Mouse (Mus musculus): ENCODE data around the gene Eif2ak4. TPM values are rescaled to one million over a fixed set of nuclear protein-coding genes. Genes with fewer than 3 reads are reported as not detected.

Gene Eif2ak4
- polyA plus RNA-seq, 1 experiment from 2014 or later: 7.7 TPM

DNA sequence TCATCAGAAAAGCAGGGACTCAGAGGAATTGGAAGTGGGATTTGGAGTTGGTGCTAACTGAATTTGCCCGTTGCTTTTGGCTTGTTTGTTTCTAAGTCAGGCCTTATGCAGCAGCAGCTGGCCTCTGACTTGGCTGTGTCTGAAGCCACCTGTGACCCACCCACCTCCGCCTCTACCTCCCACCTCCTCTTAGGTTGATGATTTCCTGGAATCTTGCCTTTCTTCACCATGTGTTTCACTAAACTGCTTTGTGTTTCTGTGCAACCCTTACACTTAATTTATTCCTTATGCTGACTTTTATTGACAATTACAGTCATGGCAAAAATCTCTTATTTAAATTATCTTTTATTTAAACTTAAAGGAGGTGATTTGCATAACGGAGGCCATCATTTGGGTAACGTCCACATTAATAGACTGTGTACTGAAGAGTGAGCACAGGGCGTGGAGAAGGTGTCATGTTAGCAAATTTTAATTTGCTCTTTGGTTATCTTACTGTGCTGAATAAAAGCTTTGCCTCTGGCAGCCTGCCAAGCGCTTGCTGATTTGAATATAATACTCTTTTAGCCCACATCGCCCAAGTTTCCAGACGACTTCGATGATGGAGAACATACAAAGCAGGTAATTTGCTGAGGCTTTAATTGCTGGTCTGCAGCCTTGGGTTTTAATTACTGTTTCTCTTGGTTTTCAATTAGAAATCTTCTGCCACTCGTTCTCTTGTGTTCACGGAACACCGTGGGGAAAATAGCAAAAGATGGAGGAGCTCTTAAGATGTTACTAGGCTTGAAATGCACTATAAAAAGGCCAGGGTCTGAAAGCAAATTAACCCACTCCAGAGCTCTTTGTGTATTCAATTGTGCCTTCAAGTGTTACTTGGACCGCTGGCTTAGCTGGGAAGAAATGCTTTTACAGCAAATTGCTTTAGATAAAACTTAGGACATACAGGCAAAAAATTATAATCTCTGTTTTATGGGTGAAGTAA, 57.6 kb downstream of the Eif2ak4 start:
- Histone ChIP-seq H3K27ac (replicated peaks) (peak overlapping the region; percentile 35; the same call in 1 of the 2 replicates), H3K9ac (no peak overlapping the region), H3K4me1 (replicated peaks) (peaks cover 18% of the 10 kb centered on the region; the same call in 1 of the 2 replicates), H3K9me3 (no peaks in the 10 kb centered on the region), H3K27me3 (no peaks in the 10 kb centered on the region), H3K4me3 (no peak overlapping the region), H3K36me3 (peaks cover 27% of the 10 kb centered on the region), H3K4me2 (no peak overlapping the region)
- ATAC-seq (ENCODE audit: low read depth): peak; percentile 82
- 50% methylated on average over 13 of the region's 13 CpGs for WGBS

DNA sequence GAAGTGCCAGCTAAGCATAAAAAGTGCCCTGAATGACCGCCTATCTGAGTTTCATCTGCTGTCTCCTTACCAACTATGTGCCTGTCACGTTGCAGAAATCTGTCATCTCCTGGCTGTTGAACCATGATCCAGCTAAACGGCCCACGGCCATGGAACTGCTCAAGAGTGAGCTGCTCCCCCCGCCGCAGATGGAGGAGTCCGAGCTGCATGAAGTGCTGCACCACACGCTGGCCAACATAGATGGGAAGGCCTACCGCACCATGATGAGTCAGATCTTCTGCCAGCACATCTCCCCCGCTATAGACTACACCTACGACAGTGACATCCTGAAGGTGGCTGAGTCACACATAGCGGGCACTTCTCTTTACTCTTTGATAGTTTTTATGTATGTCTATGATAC, 59.8 kb downstream of the Eif2ak4 start:
- Histone ChIP-seq H3K9me3 (no peaks in the 10 kb centered on the region), H3K4me1 (replicated peaks) (peaks cover 18% of the 10 kb centered on the region; the same call in 1 of the 2 replicates), H3K4me3 (no peak overlapping the region), H3K9ac (no peak overlapping the region), H3K27me3 (no peaks in the 10 kb centered on the region), H3K36me3 (peaks cover 15% of the 10 kb centered on the region), H3K4me2 (no peak overlapping the region), H3K27ac (replicated peaks) (no peak overlapping the region)
- WGBS: 85% methylated on average over 12 of the region's 12 CpGs
- ATAC-seq (ENCODE audit: low read depth): no peak

DNA sequence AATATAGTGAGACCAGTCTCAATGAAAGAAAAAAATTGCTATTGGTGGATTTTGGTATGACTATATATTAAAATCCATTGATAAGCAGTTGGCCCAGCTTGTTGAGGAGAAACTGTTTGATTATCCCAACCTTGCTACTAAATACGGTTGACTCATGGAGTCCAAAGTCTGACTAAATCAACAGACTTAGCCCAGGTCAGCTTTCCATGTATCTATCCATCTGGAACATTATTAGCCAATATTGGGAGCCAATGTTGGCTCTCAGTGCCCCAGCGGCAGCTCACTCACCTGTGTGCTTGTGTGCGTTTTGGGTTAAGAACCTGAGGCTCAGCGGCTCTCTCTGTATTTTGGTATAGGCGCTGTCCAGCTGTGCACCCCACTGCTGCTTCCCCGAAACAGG, 62.6 kb downstream of the Eif2ak4 start:
- no peaks in the 10 kb centered on the region for H3K27me3 ChIP-seq
- no peak overlapping the region for H3K4me3 ChIP-seq
- H3K4me2 ChIP-seq: no peak overlapping the region
- H3K36me3 ChIP-seq: 0 out of 2 replicates have a peak, but pooled peaks cover 9% of the 10 kb centered on the region
- peaks cover 10% of the 10 kb centered on the region; the same call in 1 of the 2 replicates for H3K4me1 ChIP-seq (replicated peaks)
- no peak for ATAC-seq (ENCODE audit: low read depth)
- H3K9ac ChIP-seq: no peak overlapping the region
- no peak overlapping the region for H3K27ac ChIP-seq (replicated peaks)
- no peaks in the 10 kb centered on the region for H3K9me3 ChIP-seq
- 94% methylated on average over 6 of the region's 6 CpGs for WGBS

DNA sequence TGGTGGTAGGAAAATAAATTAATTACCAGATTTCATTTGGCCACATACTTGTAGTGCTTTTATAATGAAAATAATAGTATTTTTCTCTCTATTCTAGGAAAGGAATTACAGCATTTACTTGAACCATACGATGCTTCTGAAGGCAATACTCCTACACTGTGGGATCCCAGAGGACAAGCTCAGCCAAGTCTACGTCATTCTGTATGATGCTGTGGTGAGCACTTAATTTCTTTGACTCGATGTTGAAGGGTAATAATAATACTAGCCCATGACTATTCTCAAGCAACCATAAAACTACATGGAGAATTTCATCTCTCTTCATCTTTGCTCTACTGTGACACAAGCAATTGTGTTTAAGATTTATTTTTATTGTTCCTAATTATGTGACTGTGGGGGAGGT, 68.6 kb downstream of the Eif2ak4 start:
- WGBS: 44% methylated on average over 3 of the region's 3 CpGs
- H3K9ac ChIP-seq: no peak overlapping the region
- H3K4me3 ChIP-seq: no peak overlapping the region
- peak; percentile 74 for ATAC-seq (ENCODE audit: low read depth)
- H3K4me2 ChIP-seq: no peak overlapping the region
- H3K36me3 ChIP-seq: peaks cover 14% of the 10 kb centered on the region
- H3K27ac ChIP-seq (replicated peaks): peak overlapping the region; percentile 90
- H3K9me3 ChIP-seq: no peaks in the 10 kb centered on the region
- H3K4me1 ChIP-seq (replicated peaks): peaks cover 22% of the 10 kb centered on the region
- H3K27me3 ChIP-seq: no peaks in the 10 kb centered on the region

DNA sequence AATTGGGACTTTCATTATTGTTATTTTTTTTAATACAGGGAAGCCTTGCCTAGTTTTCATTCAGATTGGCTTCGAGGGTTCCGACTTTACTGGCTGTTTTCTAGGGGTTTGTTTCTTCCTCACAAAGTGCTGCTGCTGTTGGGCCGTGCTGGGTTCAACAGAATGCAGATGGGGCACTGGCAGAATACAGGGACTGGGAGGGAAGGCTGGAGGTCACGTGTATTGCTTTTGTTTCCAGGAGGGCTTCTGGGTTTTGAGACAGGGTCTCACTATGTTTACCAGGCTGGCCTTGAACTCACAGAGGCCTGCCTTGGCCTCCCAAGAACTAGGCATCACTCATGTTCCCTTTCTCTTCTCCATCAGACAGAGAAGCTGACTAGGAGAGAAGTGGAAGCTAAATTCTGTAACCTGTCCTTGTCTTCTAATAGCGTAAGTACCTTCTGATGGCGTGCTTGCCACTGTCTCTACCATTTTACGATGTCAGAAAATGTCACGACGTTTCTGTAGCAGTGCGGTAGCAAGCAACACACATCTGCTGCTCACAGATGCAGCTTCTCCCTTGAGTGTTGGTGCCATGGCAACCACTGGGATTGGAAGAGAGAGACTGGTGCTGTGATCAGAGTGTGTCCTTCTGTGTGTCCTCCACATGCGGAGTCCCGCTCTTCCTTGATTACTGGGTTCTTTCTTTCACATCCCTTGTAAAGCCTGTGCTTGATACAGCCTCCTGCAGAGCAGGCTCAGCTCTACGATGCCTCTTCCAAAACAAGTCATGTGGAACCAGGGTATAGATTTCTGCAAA, 69.2 kb downstream of the Eif2ak4 start:
- Histone ChIP-seq H3K4me3 (no peak overlapping the region), H3K27ac (replicated peaks) (peak overlapping the region; percentile 90), H3K9ac (0 out of 2 replicates have a peak overlapping the region, but pooled peaks have one; percentile 14), H3K36me3 (peaks cover 20% of the 10 kb centered on the region), H3K4me1 (replicated peaks) (peaks cover 22% of the 10 kb centered on the region), H3K27me3 (no peaks in the 10 kb centered on the region), H3K9me3 (no peaks in the 10 kb centered on the region), H3K4me2 (0 out of 2 replicates have a peak overlapping the region, but pooled peaks have one; percentile 4)
- 46% methylated on average over 13 of the region's 13 CpGs for WGBS
- ATAC-seq (ENCODE audit: low read depth): peak; percentile 90

DNA sequence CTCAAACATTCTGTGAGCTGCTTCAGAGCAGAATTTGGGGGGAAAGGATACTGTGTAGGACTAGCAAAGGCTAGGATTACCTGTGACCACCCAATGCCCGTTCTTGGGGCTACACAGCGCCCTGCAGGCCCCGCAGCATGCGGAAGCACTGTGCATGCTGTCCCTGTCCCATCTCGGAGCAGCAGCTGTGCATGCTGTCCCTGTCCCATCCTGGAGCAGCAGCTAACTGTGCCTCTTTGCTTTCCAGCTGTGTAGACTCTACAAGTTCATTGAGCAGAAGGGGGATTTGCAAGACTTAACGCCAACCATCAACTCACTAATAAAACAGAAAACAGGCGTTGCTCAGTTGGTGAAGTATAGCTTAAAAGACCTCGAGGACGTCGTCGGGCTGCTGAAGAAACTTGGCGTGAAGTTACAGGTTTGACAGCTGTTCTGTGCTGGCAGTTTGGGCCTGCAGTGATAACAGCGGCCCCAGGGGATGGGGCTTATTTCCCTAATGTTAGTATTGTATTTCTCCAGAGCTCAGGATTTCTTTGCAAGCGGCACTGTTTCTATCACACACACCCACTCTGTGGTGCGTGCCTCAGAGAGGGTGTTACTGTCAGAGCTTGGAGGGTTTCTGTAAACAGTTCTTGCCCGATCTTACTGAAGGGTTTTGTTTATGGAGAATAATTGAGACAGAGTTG, 73.2 kb downstream of the Eif2ak4 start:
- 78% methylated on average over 16 of the region's 16 CpGs for WGBS
- H3K4me1 ChIP-seq (replicated peaks): peaks cover 16% of the 10 kb centered on the region
- no peak for ATAC-seq (ENCODE audit: low read depth)
- no peak overlapping the region for H3K9ac ChIP-seq
- no peak overlapping the region for H3K4me2 ChIP-seq
- no peaks in the 10 kb centered on the region for H3K27me3 ChIP-seq
- peaks cover 47% of the 10 kb centered on the region for H3K36me3 ChIP-seq
- no peaks in the 10 kb centered on the region for H3K9me3 ChIP-seq
- H3K27ac ChIP-seq (replicated peaks): no peak overlapping the region; the same call in 1 of the 2 replicates
- H3K4me3 ChIP-seq: no peak overlapping the region

DNA sequence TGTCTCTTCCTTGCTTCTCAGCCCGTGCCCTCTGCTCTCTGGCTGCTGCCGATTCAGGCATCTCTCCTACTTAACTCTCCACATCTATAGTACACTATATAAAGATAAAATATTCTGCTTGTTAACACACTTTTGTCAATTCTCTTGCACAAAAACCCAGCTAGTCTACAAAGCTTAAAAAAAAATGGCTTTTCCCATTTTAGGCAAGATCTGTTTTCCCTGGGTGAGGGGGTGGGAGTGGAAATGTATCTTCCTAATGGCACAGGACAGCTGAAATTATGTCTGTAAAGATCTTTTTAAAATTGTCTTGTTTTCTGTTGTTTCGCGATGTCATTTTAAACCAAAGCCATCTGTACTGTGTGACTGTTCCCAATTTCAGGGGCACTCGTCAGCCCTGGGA, 75.1 kb downstream of the Eif2ak4 start:
- H3K9ac ChIP-seq: no peak overlapping the region
- no peak overlapping the region for H3K4me2 ChIP-seq
- no peaks in the 10 kb centered on the region for H3K9me3 ChIP-seq
- H3K36me3 ChIP-seq: peaks cover 63% of the 10 kb centered on the region
- ATAC-seq (ENCODE audit: low read depth): no peak
- no peaks in the 10 kb centered on the region for H3K4me1 ChIP-seq (replicated peaks)
- 87% methylated on average over 5 of the region's 5 CpGs for WGBS
- H3K27ac ChIP-seq (replicated peaks): no peak overlapping the region
- no peaks in the 10 kb centered on the region for H3K27me3 ChIP-seq
- no peak overlapping the region for H3K4me3 ChIP-seq

DNA sequence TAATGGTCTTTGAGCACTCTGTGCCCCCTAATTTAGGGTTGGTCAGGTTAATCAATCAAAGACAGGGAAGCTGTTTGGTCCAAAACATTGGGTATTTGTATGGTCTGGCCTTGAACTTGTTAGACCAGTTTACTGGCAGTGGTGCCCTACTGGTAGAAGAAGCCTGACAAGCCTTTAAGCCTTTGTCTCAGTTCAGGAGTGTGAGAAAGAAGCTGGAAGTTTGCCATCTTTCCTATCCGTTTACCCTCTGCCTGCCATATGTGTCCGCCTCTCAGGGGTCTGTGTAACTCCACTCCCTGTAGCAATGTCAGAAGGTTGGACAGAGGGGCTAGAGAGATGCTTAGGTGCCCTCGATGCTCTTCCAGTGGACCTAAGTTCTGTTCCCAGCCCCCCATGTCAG, 76.0 kb downstream of the Eif2ak4 start:
- Histone ChIP-seq H3K9me3 (no peaks in the 10 kb centered on the region), H3K27me3 (no peaks in the 10 kb centered on the region), H3K4me3 (no peak overlapping the region), H3K27ac (replicated peaks) (no peak overlapping the region), H3K9ac (no peak overlapping the region), H3K4me1 (replicated peaks) (no peaks in the 10 kb centered on the region), H3K4me2 (no peak overlapping the region), H3K36me3 (peaks cover 69% of the 10 kb centered on the region)
- 80% methylated on average over 3 of the region's 3 CpGs for WGBS
- ATAC-seq (ENCODE audit: low read depth): no peak

DNA sequence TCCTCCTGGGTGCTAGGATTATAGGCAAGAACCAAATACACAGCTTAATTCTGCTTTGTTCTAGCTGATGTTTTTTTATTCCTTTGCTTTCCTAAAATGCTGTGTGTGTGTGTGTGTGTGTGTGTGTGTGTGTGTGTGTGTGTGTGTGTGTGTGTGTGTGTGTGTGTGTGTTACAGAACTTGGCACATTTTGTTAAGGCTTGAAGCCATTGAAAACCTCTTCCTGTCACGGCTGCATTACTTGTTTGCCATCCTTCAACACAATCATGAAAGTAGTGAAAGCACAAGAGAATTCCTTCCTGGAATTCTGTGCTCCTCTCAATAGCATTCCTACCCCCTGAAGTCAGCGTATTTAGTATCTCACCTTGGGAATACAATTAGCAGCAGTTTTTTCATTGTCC, 77.5 kb downstream of the Eif2ak4 start:
- no peak overlapping the region for H3K27ac ChIP-seq (replicated peaks)
- H3K4me3 ChIP-seq: no peak overlapping the region
- no peak for ATAC-seq (ENCODE audit: low read depth)
- H3K9ac ChIP-seq: no peak overlapping the region
- 68% methylated on average over 2 of the region's 2 CpGs for WGBS
- H3K27me3 ChIP-seq: no peaks in the 10 kb centered on the region
- H3K36me3 ChIP-seq: peaks cover 83% of the 10 kb centered on the region
- no peak overlapping the region for H3K4me2 ChIP-seq
- H3K4me1 ChIP-seq (replicated peaks): no peaks in the 10 kb centered on the region
- no peaks in the 10 kb centered on the region for H3K9me3 ChIP-seq

DNA sequence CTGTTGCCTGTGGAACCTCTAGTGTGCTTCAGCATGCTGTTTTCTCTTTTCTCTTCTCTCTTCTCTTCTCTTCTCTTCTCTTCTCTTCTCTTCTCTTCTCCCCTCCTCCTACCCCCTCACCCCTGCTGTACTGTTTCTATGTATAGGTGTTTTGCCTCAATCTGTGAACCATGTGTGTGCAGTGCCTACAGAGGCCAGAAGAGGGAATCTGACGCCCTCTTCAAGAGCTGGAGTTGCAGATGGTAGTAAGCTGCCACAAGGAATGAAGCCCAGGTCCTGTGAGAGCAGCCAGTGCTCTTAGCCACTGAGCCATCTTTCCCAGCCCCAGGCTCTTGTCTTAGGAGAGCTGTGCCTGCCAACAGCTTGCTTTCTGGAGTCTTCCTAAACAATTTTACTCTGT, 78.2 kb downstream of the Eif2ak4 start:
- no peaks in the 10 kb centered on the region for H3K27me3 ChIP-seq
- no peak overlapping the region for H3K27ac ChIP-seq (replicated peaks)
- no peaks in the 10 kb centered on the region for H3K9me3 ChIP-seq
- H3K4me2 ChIP-seq: no peak overlapping the region
- no peak for ATAC-seq (ENCODE audit: low read depth)
- peaks cover 88% of the 10 kb centered on the region for H3K36me3 ChIP-seq
- no peak overlapping the region for H3K9ac ChIP-seq
- H3K4me1 ChIP-seq (replicated peaks): no peaks in the 10 kb centered on the region
- WGBS: 52% methylated on average over 1 of the region's 1 CpGs
- H3K4me3 ChIP-seq: no peak overlapping the region

DNA sequence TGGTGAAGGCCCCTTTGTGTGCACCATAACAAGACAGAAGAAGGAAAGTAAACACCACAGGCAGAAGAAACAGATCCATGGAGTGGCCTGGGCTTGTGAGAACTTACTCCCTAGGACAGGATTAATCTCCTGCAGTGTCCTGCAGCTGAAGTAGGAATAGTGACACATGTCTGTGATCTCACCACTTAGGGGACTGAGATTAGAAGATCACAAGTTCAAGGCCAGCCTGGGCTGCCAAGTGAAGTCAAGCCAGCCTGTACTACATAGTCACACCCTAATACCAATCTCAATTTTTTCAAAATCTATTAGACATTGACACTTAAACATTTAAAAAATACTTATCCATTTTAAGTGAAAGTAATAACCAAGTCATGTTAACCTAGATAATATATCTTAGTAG, 79.9 kb downstream of the Eif2ak4 start:
- H3K36me3 ChIP-seq: peaks cover 88% of the 10 kb centered on the region
- H3K9me3 ChIP-seq: no peaks in the 10 kb centered on the region
- H3K27me3 ChIP-seq: no peaks in the 10 kb centered on the region
- no peak overlapping the region for H3K27ac ChIP-seq (replicated peaks)
- H3K4me2 ChIP-seq: no peak overlapping the region
- no peak overlapping the region for H3K4me3 ChIP-seq
- H3K9ac ChIP-seq: no peak overlapping the region
- no peak for ATAC-seq (ENCODE audit: low read depth)
- no peaks in the 10 kb centered on the region for H3K4me1 ChIP-seq (replicated peaks)
